Mouse (Mus musculus) CD4-positive, CD25-positive, alpha-beta regulatory T cell, adult 2 months (primary cell): ENCODE results near the gene Slc22a20.

Source experiments
- DNase-seq: peaks from one replicate; pipeline ENCODE4 v3.0.0-alpha.2; 2012; ENCODE audit warnings: low read depth, low spot score

Gene Slc22a20

GRCm38 (mm10) chr19:5952071-5952691 is 33.8 kb downstream of the Slc22a20 start:
- no peak for DNase-seq

GRCm38 (mm10) chr19:5951631-5952030 is 34.3 kb downstream of the Slc22a20 start:
- no peak for DNase-seq

- DNase-seq = no peak
These were observed 35.7 kb downstream of the Slc22a20 start for GRCm38 (mm10) chr19:5950218-5950617.

GRCm38 (mm10) chr19:5945891-5946290 is 40.1 kb downstream of the Slc22a20 start:
- DNase-seq = no peak

GRCm38 (mm10) chr19:5945027-5945426 is 40.9 kb downstream of the Slc22a20 start:
- no peak for DNase-seq

GRCm38 (mm10) chr19:5944145-5944544 is 41.8 kb downstream of the Slc22a20 start:
- DNase-seq = no peak

- DNase-seq = no peak
These were observed 42.5 kb downstream of the Slc22a20 start for GRCm38 (mm10) chr19:5943404-5943803.

GRCm38 (mm10) chr19:5942581-5942980 is 43.4 kb downstream of the Slc22a20 start:
- DNase-seq = no peak

- no peak for DNase-seq
These were observed 45.3 kb downstream of the Slc22a20 start for GRCm38 (mm10) chr19:5940656-5941055.

GRCm38 (mm10) chr19:5940173-5940572 is 45.8 kb downstream of the Slc22a20 start:
- DNase-seq = no peak

- DNase-seq = no peak
These were observed 46.2 kb downstream of the Slc22a20 start for GRCm38 (mm10) chr19:5939715-5940114.

GRCm38 (mm10) chr19:5938516-5938915 is 47.4 kb downstream of the Slc22a20 start:
- no peak for DNase-seq

GRCm38 (mm10) chr19:5937836-5938406 is 48.0 kb downstream of the Slc22a20 start:
- DNase-seq = no peak

GRCm38 (mm10) chr19:5937095-5937835 is 48.7 kb downstream of the Slc22a20 start:
- no peak for DNase-seq

- no peak for DNase-seq
These were observed 50.3 kb downstream of the Slc22a20 start for GRCm38 (mm10) chr19:5935691-5936090.

- DNase-seq = no peak
These were observed 50.7 kb downstream of the Slc22a20 start for GRCm38 (mm10) chr19:5935266-5935665.

- no peak for DNase-seq
These were observed 56.0 kb downstream of the Slc22a20 start for GRCm38 (mm10) chr19:5929634-5930596.

- no peak for DNase-seq
These were observed 57.4 kb downstream of the Slc22a20 start for GRCm38 (mm10) chr19:5928546-5928945.

GRCm38 (mm10) chr19:5928104-5928503 is 57.8 kb downstream of the Slc22a20 start:
- DNase-seq = no peak

GRCm38 (mm10) chr19:5927532-5927931 is 58.4 kb downstream of the Slc22a20 start:
- no peak for DNase-seq

- DNase-seq = no peak
These were observed 58.9 kb downstream of the Slc22a20 start for GRCm38 (mm10) chr19:5927026-5927425.
